8 mouse cellular contexts compared by ENCODE assay signal in the genomic region with DNA sequence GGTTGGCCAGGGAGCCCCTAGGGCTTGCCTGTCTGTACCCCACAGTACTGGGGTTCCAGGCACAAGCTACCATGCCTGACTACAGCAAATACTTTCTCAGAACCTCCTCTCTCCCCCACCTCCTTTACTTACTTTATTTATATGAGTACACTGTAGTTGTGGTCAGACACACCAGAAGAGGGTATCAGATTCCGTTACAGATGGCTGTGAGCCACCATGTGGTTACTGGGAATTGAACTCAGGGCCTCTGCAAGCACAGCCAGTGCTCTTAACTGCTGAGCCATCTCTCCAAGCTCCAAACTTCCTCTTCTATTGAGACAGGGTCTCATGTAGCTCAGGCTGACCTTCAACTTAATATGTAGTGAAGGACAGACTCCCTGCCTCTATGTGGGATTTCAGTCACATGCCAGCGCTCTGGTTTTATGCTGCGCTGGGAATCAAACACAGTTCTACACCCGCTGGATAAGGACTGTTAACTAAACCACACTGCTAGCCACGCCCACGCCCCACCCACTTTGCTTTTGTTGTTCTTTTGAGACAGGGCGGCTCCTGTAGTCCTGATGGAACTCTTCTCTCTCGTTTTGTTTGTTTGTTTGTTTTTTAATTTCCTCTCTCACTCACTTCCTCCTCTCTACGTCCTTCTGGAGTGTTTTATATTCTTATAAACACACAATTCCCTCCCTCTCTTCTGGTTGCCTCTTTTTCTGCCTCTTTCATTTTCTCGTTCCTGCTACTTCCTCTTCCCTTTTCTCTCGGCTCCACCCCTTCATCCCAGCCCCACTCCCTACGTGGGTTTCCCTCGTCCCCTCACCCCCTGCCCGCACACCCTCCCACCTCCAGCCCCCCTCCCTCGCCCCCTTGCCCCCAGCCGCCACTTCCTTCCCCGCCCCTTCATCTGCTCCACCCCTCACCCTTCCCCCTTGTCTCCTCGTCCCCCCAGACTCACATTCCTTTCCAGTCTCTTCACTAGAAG. TPM values are rescaled to one million over a fixed set of nuclear protein-coding genes. Genes with fewer than 3 reads are reported as not detected.
DNase-seq lines count a peak whose midpoint lies in the region; ATAC-seq and TF ChIP-seq lines count a peak whose summit lies in the region.

No protein-coding gene starts in this region.

- H3K9me3 ChIP-seq in forebrain, embryonic 10.5 days: no peaks in the 10 kb centered on the region
- no peaks in the 10 kb centered on the region for H3K9me3 ChIP-seq in limb, embryonic 11.5 days (ENCODE audit: control insufficient read depth, low read length)
- no peaks in the 10 kb centered on the region for H3K9me3 ChIP-seq in midbrain, embryonic 10.5 days (replicated peaks)
- no peaks in the 10 kb centered on the region for H3K9me3 ChIP-seq in stomach, postnatal 0 days (ENCODE audit: control insufficient read depth, low read length)

- peak overlapping the region; percentile 57 for H3K4me3 ChIP-seq in forebrain, embryonic 10.5 days
- peak overlapping the region; percentile 33 for H3K4me3 ChIP-seq in limb, embryonic 11.5 days (ENCODE audit: low read depth, low read length)
- peak overlapping the region; percentile 59 for H3K4me3 ChIP-seq in midbrain, embryonic 10.5 days
- peak overlapping the region; percentile 45 for H3K4me3 ChIP-seq in stomach, postnatal 0 days (ENCODE audit: low read depth, low read length)

- no peak for TF ChIP-seq CTCF in stomach, postnatal 0 days (IDR thresholded peaks at IDR 0.05; ENCODE audit: low read depth)

- no peaks in the 10 kb centered on the region for H3K27me3 ChIP-seq in forebrain, embryonic 10.5 days (ENCODE audit: poor library complexity, severe bottlenecking)
- H3K27me3 ChIP-seq in limb, embryonic 11.5 days (ENCODE audit: control insufficient read depth, insufficient read depth, low read length): no peaks in the 10 kb centered on the region
- H3K27me3 ChIP-seq in midbrain, embryonic 10.5 days (ENCODE audit: low read depth, poor library complexity, severe bottlenecking): no peaks in the 10 kb centered on the region
- H3K27me3 ChIP-seq in stomach, postnatal 0 days (ENCODE audit: control insufficient read depth, insufficient read depth, low read length): no peaks in the 10 kb centered on the region

- H3K36me3 ChIP-seq in forebrain, embryonic 10.5 days (replicated peaks): no peaks in the 10 kb centered on the region
- H3K36me3 ChIP-seq in limb, embryonic 11.5 days (ENCODE audit: control insufficient read depth, insufficient read depth, low read length): no peaks in the 10 kb centered on the region
- H3K36me3 ChIP-seq in midbrain, embryonic 10.5 days: no peaks in the 10 kb centered on the region
- H3K36me3 ChIP-seq in stomach, postnatal 0 days (ENCODE audit: control insufficient read depth, insufficient read depth, low read length): no peaks in the 10 kb centered on the region

- H3K27ac ChIP-seq in forebrain, embryonic 10.5 days: peak overlapping the region; percentile 86
- H3K27ac ChIP-seq in limb, embryonic 11.5 days (replicated peaks; ENCODE audit: low read depth, low read length): peak overlapping the region; percentile 65; the same call in 1 of the 2 replicates
- H3K27ac ChIP-seq in midbrain, embryonic 10.5 days (replicated peaks): peak overlapping the region; percentile 83
- H3K27ac ChIP-seq in stomach, postnatal 0 days (replicated peaks): peak overlapping the region; percentile 69

- WGBS in forebrain, embryonic 10.5 days: 4% methylated on average over 18 of the region's 18 CpGs
- WGBS in limb, embryonic 11.5 days: 2% methylated on average over 18 of the region's 18 CpGs
- WGBS in midbrain, embryonic 10.5 days: 3% methylated on average over 18 of the region's 18 CpGs
- 2% methylated on average over 17 of the region's 18 CpGs for WGBS in stomach, postnatal 0 days

- peaks cover 27% of the 10 kb centered on the region for H3K4me1 ChIP-seq in forebrain, embryonic 10.5 days
- H3K4me1 ChIP-seq in limb, embryonic 11.5 days (ENCODE audit: control insufficient read depth, insufficient read depth, low read length): peaks cover 2% of the 10 kb centered on the region
- H3K4me1 ChIP-seq in midbrain, embryonic 10.5 days: peaks cover 21% of the 10 kb centered on the region
- no peaks in the 10 kb centered on the region for H3K4me1 ChIP-seq in stomach, postnatal 0 days (replicated peaks; ENCODE audit: control insufficient read depth, insufficient read depth)

- peak; percentile 71; the same call in 1 of the 2 replicates for ATAC-seq in limb, embryonic 11.5 days (ENCODE audit: insufficient number of reproducible peaks, low FRiP score, low TSS enrichment, low read depth)
- ATAC-seq in stomach, postnatal 0 days (ENCODE audit: low FRiP score, low TSS enrichment): peak; percentile 58; the same call in 1 of the 2 replicates

- H3K9ac ChIP-seq in limb, embryonic 11.5 days (ENCODE audit: low read length): peak overlapping the region; percentile 22
- peak overlapping the region; percentile 52; the same call in 1 of the 2 replicates for H3K9ac ChIP-seq in stomach, postnatal 0 days (ENCODE audit: low read length)

- DNase-seq in CD4-positive, CD25-positive, alpha-beta regulatory T cell, adult 2 months (ENCODE audit: low read depth, low spot score): peak; percentile 91
- DNase-seq in WW6 (ENCODE audit: low read depth, low spot score): peak; percentile 62
- DNase-seq in forebrain, embryonic 10.5 days (ENCODE audit: extremely low spot score, low spot score): peak; percentile 62
- peak; percentile 74 for DNase-seq in heart, postnatal 4 days
- peak; percentile 78 for DNase-seq in limb, embryonic 11.5 days (ENCODE audit: low spot score)
- peak; percentile 59 for DNase-seq in midbrain, embryonic 10.5 days (ENCODE audit: low spot score)
- DNase-seq in stomach, postnatal 0 days (ENCODE audit: low spot score): peak; percentile 82
- DNase-seq in right cerebral cortex, postnatal 36 days (ENCODE audit: low spot score in 2 of 2): no peak

- H3K4me2 ChIP-seq in limb, embryonic 11.5 days (ENCODE audit: low read depth, severe bottlenecking): peak overlapping the region; percentile 48
- H3K4me2 ChIP-seq in stomach, postnatal 0 days (replicated peaks; ENCODE audit: low read depth): peak overlapping the region; percentile 53

- no peak for TF ChIP-seq EP300 in stomach, postnatal 0 days (optimal IDR thresholded peaks at IDR 0.05)

RNA-seq across cellular contexts. Expression of a gene that starts 2.3 kb away (rescaled TPM):
- polyA plus RNA-seq in forebrain, embryonic 10.5 days (2016; fragmentation: Nextera tagmentation; extraction: Ambion mirVana): 3.3 and 4.7 TPM in 2 replicates
- total RNA-seq in heart, postnatal 4 days (2021): 1 to 10 TPM; 4.2 to 4.8 TPM
- polyA plus RNA-seq in limb, embryonic 11.5 days (2014; fragmentation: Nextera tagmentation; extraction: Ambion mirVana): 4.0 and 4.7 TPM in 2 replicates
- polyA plus RNA-seq in midbrain, embryonic 10.5 days (2016; fragmentation: Nextera tagmentation; extraction: Ambion mirVana): 5.0 and 8.3 TPM in 2 replicates
- polyA plus RNA-seq in stomach, postnatal 0 days (2015; fragmentation: Nextera tagmentation; extraction: Ambion mirVana): 17.5 and 19.3 TPM in 2 replicates

RNA-seq across cellular contexts. Expression of a gene that starts 8.3 kb away (rescaled TPM):
- 0.16 and 0.32 TPM in 2 replicates for polyA plus RNA-seq in forebrain, embryonic 10.5 days (2016; fragmentation: Nextera tagmentation; extraction: Ambion mirVana)
- total RNA-seq in heart, postnatal 4 days (2021): 1 to 10 TPM in 1 of 2 experiments, under 1 TPM in 1; 0.81 to 1.0 TPM
- polyA plus RNA-seq in limb, embryonic 11.5 days (2014; fragmentation: Nextera tagmentation; extraction: Ambion mirVana): 0.45 and 0.54 TPM in 2 replicates
- polyA plus RNA-seq in midbrain, embryonic 10.5 days (2016; fragmentation: Nextera tagmentation; extraction: Ambion mirVana): 0.10 TPM in 1 of 2 replicates, not detected in the other
- polyA plus RNA-seq in stomach, postnatal 0 days (2015; fragmentation: Nextera tagmentation; extraction: Ambion mirVana): 0.63 and 0.78 TPM in 2 replicates

RNA-seq across cellular contexts. Expression of a gene that starts 10.1 kb away (rescaled TPM):
- polyA plus RNA-seq in forebrain, embryonic 10.5 days (2016; fragmentation: Nextera tagmentation; extraction: Ambion mirVana): 3.3 and 3.9 TPM in 2 replicates
- total RNA-seq in heart, postnatal 4 days (2021): 1 to 10 TPM; 2.9 to 3.4 TPM
- polyA plus RNA-seq in limb, embryonic 11.5 days (2014; fragmentation: Nextera tagmentation; extraction: Ambion mirVana): 3.4 and 3.9 TPM in 2 replicates
- 4.0 and 5.8 TPM in 2 replicates for polyA plus RNA-seq in midbrain, embryonic 10.5 days (2016; fragmentation: Nextera tagmentation; extraction: Ambion mirVana)
- 24.3 and 25.2 TPM in 2 replicates for polyA plus RNA-seq in stomach, postnatal 0 days (2015; fragmentation: Nextera tagmentation; extraction: Ambion mirVana)

RNA-seq across cellular contexts. Expression of a gene that starts 15.9 kb away (rescaled TPM):
- polyA plus RNA-seq in forebrain, embryonic 10.5 days (2016; fragmentation: Nextera tagmentation; extraction: Ambion mirVana): 0.10 TPM in 1 of 2 replicates, not detected in the other
- 1 to 10 TPM in 1 of 2 experiments, under 1 TPM in 1; 0.76 to 1.3 TPM for total RNA-seq in heart, postnatal 4 days (2021)
- polyA plus RNA-seq in limb, embryonic 11.5 days (2014; fragmentation: Nextera tagmentation; extraction: Ambion mirVana): not detected in 2 replicates
- polyA plus RNA-seq in midbrain, embryonic 10.5 days (2016; fragmentation: Nextera tagmentation; extraction: Ambion mirVana): 0.07 TPM in 1 of 2 replicates, not detected in the other
- 0.32 and 0.40 TPM in 2 replicates for polyA plus RNA-seq in stomach, postnatal 0 days (2015; fragmentation: Nextera tagmentation; extraction: Ambion mirVana)

RNA-seq across cellular contexts. Expression of a gene that starts 19.2 kb away (rescaled TPM):
- not detected in 2 replicates for polyA plus RNA-seq in forebrain, embryonic 10.5 days (2016; fragmentation: Nextera tagmentation; extraction: Ambion mirVana)
- total RNA-seq in heart, postnatal 4 days (2021): under 1 TPM; 0.26 to 0.32 TPM
- 0.11 and 0.27 TPM in 2 replicates for polyA plus RNA-seq in limb, embryonic 11.5 days (2014; fragmentation: Nextera tagmentation; extraction: Ambion mirVana)
- polyA plus RNA-seq in midbrain, embryonic 10.5 days (2016; fragmentation: Nextera tagmentation; extraction: Ambion mirVana): not detected in 2 replicates
- polyA plus RNA-seq in stomach, postnatal 0 days (2015; fragmentation: Nextera tagmentation; extraction: Ambion mirVana): 0.11 and 0.16 TPM in 2 replicates

Comparison
In these comparisons a context has a peak if more than half of its experiments do, and no peak if none do; other contexts are left out.
1. DNase-seq: peak in CD4-positive, CD25-positive, alpha-beta regulatory T cell, adult 2 months (single experiment), WW6 (single experiment), forebrain, embryonic 10.5 days (single experiment), heart, postnatal 4 days (single experiment), limb, embryonic 11.5 days (single experiment), midbrain, embryonic 10.5 days (single experiment) and stomach, postnatal 0 days (single experiment); none in right cerebral cortex, postnatal 36 days (0 of 2).
2. Peak in every context shown above with its lines, with median percentiles within 50 percentile points of each other: H3K27ac ChIP-seq and H3K4me3 ChIP-seq.